Mouse (Mus musculus) spleen, adult 2 months (tissue): ENCODE data around the gene Oaz3.

Experiments used
- CTCF ChIP-seq: fragments of 200-500 bp; IDR thresholded peaks from 2 replicates; pipeline ENCODE4 v1.5.1; 2011; ENCODE audit warnings: mild to moderate bottlenecking, inconsistent platforms; ENCODE audit not compliant: insufficient read depth, insufficient read length, insufficient replicate concordance; ENCODE audit errors: extremely low read depth
- POLR2A ChIP-seq: fragments of 200-500 bp; IDR thresholded peaks from 2 replicates; pipeline ENCODE4 v1.6.1; 2011; ENCODE audit warnings: low read depth, low read length, inconsistent platforms

DNA sequence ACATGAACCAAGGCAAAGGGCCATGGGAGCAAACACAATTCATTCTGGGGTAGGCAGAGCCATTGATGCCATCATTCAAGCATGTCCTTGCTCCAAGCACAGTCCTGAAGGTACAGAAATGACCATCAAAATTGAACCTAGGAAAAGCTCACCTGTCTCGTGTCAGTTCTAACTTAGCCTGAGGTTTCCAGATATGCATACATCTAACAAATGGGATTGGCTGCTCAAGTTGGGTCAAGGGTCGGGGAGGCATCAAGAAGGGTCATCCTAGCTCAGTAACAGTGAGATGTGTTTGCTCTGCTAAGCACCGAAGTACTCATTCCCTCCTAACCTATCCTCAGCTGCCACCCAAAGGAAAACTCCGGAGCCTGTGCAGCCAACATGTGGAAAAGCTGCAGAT lies 46.9 kb downstream of the Oaz3 start:
- no peak for TF ChIP-seq CTCF
- no peak for TF ChIP-seq POLR2A
